Mouse (Mus musculus): ENCODE data around the gene Ggta1.
"Not testable (repeated sequence)": the region's sequence is repeated elsewhere in the genome, so short reads cannot be mapped to it uniquely, and the experiment has no call there.

Ggta1 gene

DNA sequence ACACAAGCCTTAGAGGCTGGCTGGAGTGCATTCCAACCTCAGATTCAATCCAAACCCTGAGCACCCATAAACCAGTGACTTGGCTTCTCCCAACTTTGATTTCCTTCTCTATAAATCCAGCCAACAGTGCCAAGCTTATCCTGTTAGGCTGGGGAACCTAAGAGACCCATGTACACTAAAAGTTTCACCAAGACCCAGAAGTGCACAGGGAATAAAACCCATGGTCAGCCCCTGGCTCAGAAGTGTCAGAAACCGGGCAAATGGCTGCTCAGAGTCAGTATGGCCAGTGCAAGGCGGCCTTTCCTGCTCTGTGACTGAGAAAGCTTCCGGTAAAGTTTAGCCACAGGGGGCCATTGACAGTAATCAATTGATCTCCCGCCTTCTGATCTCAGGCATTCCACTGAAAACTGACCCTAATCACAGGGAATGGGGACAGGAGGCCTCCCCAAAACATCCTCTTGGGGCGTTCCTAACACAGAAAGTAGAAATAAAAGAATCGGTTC lies 2.6 kb downstream of the Ggta1 start:
- DNase-seq (ENCODE audit: low read depth), result no peak

GRCm38 (mm10) chr2:35459316-35459715 lies 3.7 kb downstream of the Ggta1 start:
- no peak for DNase-seq (ENCODE audit: low read depth)

DNA sequence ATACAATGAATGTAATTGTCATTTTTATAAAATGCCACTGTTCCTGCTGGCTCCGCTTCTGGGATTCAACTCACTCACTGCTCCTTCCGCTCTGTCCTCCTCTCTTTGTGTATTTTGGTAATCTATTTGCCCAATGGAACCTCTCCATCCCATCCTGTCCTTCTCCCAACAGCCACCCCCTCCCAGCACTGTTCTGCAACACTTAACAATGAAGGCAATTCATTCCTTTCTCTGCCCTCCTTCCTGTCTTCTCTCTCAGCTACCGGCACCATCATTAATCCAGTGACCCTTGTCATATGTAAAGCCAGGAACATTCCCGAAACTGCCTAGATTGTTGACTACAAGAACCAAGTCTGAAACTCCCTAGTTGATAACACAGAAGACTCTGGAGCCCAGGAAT lies 4.6 kb downstream of the Ggta1 start:
- no peak for DNase-seq (ENCODE audit: low read depth)

GRCm38 (mm10) chr2:35453736-35454135 lies 9.3 kb downstream of the Ggta1 start:
- DNase-seq (ENCODE audit: low read depth), result no peak

DNA sequence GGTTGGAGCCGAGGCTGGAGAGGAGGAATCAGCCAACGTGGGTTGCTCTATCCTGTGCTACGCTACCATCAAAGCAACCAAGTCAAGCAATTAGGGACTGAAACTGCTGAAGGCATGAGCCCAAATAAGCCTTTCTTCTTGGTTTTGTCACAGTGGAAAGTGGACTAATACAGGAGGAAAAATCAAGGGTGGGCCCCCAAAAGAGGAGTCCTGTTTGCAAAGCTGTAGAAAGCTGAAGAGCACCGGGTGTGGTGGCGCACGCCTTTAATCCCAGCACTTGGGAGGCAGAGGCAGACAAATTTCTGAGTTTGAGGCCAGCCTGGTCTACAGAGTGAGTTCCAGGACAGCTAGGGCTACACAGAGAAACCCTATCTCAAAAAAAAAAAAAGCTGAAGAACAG lies 10.3 kb downstream of the Ggta1 start:
- DNase-seq (ENCODE audit: low read depth), result not testable (repeated sequence)

GRCm38 (mm10) chr2:35451484-35452050 lies 11.5 kb downstream of the Ggta1 start:
- DNase-seq (ENCODE audit: low read depth), result no peak

DNA sequence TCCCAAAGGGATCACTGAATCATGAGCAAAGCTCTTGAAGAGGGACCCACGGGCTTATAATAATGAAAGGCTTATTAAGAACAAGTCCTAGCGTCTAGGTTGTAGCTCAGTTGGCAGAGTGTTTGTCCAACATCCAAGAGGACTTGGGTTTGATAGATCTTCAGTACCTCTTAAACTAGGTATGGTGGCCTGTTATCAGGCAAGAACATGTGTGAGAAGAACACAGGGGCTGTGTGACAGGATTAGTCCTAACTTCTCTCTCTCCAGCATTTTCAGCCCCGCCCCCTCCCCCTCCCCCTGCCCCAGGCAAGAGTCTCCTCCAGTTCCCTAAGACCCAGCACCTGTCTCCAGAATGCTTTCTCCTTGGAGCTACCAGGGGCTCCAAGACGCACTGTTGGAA lies 12.2 kb downstream of the Ggta1 start:
- no peak for DNase-seq (ENCODE audit: low read depth)

DNA sequence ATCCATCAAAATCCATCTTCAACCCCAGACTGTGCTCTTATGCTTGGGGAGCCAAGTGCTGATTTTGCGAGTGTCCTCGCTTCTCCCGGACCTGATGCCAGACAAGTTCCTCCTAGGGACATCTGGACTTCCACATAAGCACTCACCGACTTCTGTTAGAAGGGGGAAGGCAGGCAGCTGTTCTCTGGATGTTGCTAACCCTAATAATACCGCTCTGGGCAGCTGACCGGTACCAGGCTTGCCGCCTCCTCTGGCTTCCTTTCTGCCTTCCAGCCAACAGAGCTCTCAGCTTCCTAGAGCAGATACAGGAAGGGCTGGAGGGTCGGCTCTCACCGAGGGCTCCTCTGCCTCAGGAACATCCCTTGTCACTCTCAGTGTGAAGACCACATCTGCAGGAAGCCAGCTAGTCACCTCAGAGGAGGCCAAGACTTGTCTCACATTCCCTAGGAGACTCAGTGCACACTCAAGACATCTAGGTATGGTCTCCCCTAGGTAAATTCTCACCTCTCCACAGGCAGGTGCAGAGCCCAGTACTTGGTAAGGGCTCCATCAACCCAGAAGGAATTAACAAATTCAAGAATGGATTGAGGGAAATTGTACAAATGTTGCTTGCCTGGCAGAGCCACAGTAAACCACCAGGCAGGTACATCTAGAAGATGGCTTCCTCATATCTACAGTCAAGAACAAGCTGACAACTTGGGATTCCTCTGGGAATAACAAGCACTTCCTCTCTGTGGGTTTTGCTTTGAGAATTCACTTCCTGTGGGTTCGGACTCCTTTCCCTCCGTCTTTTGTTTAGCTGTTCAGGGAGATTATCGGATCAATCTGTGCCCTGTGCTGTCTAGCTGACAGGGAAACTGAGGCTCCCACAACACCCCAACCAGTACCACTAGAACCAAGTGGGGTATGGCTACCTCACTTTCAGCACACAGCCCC lies 13.1 kb downstream of the Ggta1 start:
- no peak for DNase-seq (ENCODE audit: low read depth)

GRCm38 (mm10) chr2:35448914-35449670 lies 13.9 kb downstream of the Ggta1 start:
- DNase-seq (ENCODE audit: low read depth), result no peak

GRCm38 (mm10) chr2:35448215-35448913 lies 14.7 kb downstream of the Ggta1 start:
- DNase-seq (ENCODE audit: low read depth), result no peak

GRCm38 (mm10) chr2:35447453-35447852 lies 15.6 kb downstream of the Ggta1 start:
- DNase-seq (ENCODE audit: low read depth), result peak; percentile 80

- no peak for DNase-seq (ENCODE audit: low read depth)
Measured at GRCm38 (mm10) chr2:35446798-35447197, 16.2 kb downstream of the Ggta1 start.

- DNase-seq (ENCODE audit: low read depth), result no peak
Measured at GRCm38 (mm10) chr2:35446300-35446699, 16.7 kb downstream of the Ggta1 start.

DNA sequence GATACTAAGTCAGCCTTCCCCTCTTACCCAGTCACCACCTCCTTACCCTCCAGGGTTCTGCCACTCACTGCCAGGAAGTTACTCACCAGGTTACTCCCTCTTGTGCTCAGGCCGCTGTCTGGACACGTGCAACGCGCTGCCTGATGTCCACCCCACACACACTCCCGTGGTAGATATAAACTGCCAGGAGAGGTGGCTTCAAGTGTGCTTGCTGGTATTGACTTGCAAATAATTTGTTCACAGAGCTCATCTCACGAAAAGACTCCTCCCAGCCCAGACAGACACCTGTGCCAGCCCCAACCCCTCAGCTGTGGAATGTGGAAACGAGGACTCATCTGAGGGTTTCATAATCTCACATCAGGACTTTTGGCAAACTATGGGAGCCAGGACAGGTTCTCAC lies 17.4 kb downstream of the Ggta1 start:
- peak; percentile 50 for DNase-seq (ENCODE audit: low read depth)

DNA sequence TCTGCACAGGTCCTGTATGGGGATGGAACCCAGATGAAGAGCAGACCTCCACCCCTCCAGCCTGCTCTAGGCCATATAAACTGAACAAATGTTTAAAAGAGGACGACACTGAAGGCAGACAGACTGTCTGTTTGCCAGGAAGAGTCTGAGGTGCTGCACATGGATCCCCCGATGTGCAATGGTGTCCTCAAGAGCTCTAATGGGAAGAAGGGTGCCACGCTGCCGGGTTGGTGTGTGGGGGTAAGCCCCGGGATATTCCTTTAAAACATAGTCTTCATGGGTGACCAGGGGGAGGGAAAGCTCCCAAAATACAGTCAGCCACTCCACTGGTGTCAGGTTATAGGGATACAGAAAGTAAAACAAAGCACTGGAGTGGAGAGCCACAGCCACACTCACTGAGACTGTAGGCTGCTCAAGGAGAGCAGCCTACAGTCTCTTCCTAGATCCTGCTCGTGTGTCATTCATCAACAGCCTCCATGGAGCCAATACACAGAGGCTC lies 18.2 kb downstream of the Ggta1 start:
- DNase-seq (ENCODE audit: low read depth), result no peak

- peak; percentile 36 for DNase-seq (ENCODE audit: low read depth)
Measured at GRCm38 (mm10) chr2:35443981-35444763, 18.9 kb downstream of the Ggta1 start.

DNA sequence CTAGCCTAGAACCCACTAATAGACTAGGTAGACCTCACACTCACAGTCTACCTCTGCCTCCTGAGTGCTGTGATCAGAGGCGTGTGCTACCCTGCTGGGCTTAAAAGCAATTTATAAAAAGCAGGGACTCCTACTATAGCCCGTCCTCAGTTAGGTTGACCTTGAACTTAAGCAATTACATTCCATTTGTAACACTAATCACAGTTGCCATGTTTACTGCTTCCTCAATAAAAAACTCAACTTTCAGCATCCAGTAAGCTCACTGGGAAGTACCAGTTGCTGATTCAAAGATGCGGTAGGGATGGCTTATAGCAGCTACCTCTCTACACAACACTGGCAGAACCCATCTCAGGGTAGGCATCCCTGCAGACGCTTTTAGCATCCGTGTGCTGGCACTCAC lies 19.7 kb downstream of the Ggta1 start:
- DNase-seq (ENCODE audit: low read depth), result no peak

GRCm38 (mm10) chr2:35442079-35442478 lies 21.0 kb downstream of the Ggta1 start:
- no peak for DNase-seq (ENCODE audit: low read depth)

- DNase-seq (ENCODE audit: low read depth), result no peak
Measured at GRCm38 (mm10) chr2:35441419-35441818, 21.6 kb downstream of the Ggta1 start.

DNA sequence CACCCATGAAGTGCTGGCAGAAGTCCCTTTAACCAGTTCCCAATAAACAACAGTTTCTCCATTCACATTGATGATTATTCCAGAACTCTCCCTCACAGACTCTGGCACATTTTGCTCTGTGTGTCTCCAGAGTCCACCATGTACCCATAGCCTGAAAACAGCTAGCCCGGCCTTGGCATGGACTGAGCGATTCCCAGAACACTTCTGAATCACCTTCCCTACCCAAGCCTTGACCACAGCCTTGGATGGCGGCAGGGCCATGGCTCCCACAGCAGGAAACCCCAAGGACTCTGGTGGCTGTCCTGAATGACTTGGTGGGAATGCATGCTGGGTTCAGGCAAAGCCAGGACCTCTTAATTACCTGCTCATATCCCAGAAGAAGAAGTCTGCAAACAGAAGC lies 22.6 kb downstream of the Ggta1 start:
- no peak for DNase-seq (ENCODE audit: low read depth)

DNA sequence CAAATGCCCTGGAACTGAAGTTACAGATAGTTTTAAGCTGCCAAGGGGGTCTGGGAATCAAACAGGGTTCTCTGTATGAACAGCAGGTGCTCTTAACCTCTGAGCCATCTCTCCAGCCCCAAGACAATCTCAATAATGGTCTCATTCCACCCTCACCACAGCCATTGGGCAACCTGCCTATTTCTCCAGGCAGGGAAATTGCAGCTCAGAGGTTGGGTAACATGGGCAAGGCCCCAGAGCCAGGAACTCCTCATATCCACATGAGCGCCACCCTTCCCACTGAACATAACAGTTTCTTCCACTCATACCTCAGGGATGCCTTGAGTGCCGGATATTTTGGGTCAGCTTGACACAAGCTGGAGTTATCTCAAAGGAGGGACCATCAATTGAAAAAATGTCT lies 25.2 kb downstream of the Ggta1 start:
- peak; percentile 83 for DNase-seq (ENCODE audit: low read depth)
